Mouse (Mus musculus) thymus, postnatal 25 days (tissue): ENCODE data around the gene Rmi1.
A peak's percentile ranks its signal among the peaks of the same experiment; 100 is the strongest.
"Not testable (repeated sequence)": the region's sequence is repeated elsewhere in the genome, so short reads cannot be mapped to it uniquely, and the experiment has no call there.

ENCODE experiments used
- DNase-seq: peaks from one replicate; pipeline ENCODE4 v3.0.0; 2022

Rmi1 gene

DNA sequence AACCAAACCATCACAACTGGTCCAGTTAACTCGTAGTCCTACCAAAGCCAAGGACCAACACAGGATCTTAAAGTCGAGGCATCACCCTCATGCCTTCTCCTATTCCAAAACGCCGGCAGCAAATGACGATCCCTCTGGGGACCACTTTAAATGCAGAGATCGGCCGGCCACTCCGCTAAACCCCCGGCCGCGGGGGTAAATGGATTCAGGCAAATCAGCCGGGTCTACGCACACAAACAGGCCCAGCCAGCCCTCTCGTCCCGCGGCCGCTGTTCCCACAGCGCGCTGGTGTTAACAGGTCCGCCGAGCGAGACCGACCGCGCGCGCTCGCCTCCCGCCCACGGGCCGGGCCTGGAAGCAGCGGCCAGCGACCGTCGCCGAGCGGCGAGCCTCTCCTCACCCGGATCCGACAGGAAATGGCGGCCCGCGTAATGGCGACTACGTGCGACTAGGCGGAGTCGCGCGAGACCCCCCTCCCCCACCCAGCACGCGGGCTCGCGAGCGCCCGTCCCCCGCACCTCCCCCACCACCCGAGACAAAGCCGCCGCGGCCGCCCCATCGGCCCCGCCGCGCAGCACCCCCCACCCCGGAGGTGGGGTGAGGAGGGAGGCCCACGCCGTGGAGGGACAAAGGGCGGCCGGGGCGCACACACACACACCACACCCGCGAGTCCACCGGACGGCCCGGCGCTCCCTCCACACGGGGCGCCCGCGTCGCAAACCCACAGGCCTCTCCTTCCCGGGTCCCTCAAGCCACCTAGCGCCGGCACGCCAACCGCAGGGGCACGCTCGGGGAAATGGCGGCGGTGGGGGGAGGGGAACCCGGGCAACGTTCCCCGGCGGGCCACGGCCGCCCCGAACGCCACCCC lies 679 bp upstream of the Rmi1 start:
- peak; percentile 74 for DNase-seq

- DNase-seq: peak; percentile 89
These were observed 679 bp downstream of the Rmi1 start for GRCm38 (mm10) chr13:58402744-58403110.

GRCm38 (mm10) chr13:58403243-58403642 lies 1.2 kb downstream of the Rmi1 start, which contains the start of gene Hnrnpk:
Gene Hnrnpk (minus strand): TSS chr13:58403343.
- DNase-seq: not testable (repeated sequence)

DNA sequence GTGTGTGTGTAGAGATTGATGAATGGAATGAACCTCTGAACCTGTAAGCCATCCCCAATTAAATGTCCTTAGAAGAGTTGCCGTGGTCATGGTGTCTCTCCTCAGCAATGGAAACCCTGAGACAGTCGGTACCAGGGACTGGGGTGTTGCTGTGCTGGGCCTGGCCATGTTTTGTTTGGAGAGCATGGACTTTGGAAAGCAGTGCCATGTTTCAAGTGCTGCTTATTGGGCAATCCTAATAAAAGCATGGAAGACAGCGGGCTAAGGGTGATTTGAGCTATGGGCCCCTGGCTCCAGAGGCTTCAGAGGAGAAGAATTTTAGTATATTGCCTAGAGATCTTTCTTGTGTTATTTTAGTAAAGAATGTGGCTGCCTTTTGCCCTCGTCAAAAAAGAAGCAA lies 9.0 kb downstream of the Rmi1 start:
- DNase-seq: no peak

- DNase-seq: no peak
These were observed 13.3 kb downstream of the Rmi1 start for GRCm38 (mm10) chr13:58415374-58415773.

DNA sequence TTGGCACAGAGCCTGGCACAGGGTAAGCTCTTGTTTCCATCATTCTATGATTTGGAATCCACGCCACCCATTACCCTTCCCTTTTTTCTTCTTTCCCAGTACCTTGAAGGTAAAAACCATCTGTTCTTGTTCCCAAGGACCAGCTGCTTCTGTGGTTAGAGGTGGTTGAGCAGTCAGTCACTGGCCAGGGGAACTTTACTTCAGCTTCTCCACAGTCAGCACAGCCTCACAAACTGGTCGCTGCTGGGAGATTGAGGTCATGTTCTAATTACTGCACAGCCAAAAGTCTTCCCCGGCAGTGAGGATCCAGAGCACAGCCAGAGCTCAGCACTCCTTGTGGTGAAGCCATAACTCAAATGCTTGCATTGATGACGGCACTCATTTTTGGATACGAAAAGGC lies 13.8 kb downstream of the Rmi1 start:
- no peak for DNase-seq

DNA sequence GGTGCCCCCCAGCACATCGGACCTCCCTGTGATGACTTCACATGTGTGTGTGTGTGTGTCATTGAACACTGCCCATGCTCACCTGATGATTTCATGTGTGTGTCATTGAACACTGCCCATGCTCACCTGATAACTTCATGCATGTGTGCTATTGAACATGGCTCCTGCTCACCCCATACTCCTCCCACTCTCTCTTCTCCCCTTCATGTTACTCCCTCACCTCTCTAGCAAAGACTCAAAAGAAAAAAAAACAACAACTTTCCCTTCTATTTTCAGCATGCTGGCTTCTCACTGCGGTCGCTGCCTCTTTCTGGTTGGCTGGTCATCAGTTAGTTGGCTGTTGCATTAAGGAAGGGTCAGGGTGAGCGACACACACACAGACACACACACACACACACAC lies 16.6 kb downstream of the Rmi1 start:
- DNase-seq: no peak

DNA sequence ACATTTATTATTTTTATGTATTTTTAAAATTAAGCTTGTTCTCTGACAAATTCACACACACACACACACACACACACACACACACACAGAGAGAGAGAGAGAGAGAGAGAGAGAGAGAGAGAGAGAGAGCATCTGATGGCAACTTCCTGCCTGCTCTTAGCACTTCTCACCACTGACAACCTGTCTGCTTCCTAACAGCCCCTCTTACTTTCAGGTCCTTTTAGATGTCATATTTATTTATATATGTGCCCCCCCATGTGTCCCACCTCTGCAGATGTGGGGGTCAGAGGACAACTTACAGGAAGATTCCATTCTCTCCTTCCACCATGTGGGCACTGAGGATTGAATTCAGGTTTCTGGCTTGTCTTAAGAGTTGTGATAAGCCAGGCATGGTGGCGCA lies 17.2 kb downstream of the Rmi1 start:
- DNase-seq: no peak

- DNase-seq: no peak
These were observed 19.0 kb downstream of the Rmi1 start for GRCm38 (mm10) chr13:58421026-58421425.

GRCm38 (mm10) chr13:58422242-58422641 lies 20.2 kb downstream of the Rmi1 start:
- no peak for DNase-seq

- no peak for DNase-seq
These were observed 21.1 kb downstream of the Rmi1 start for GRCm38 (mm10) chr13:58423061-58423660.

DNA sequence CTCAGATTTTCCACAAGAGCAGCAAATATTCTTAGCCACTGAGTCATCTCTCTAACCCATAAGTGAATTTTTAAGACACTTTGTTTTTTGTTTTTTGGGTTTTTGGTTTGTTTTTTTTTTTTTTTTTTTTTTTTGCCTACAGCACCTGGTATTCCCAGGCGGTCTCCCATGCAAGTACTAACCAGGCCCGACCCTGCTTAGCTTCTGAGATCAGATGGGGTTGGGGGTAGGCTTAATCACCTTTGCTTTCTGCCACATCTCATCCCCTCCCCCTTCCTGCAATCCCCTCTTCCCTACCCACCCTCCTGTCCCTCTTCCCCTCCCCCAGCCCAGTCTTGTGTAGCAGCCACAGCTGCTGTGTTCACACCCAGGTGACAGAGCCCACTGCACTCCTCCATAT lies 37.7 kb downstream of the Rmi1 start:
- no peak for DNase-seq

DNA sequence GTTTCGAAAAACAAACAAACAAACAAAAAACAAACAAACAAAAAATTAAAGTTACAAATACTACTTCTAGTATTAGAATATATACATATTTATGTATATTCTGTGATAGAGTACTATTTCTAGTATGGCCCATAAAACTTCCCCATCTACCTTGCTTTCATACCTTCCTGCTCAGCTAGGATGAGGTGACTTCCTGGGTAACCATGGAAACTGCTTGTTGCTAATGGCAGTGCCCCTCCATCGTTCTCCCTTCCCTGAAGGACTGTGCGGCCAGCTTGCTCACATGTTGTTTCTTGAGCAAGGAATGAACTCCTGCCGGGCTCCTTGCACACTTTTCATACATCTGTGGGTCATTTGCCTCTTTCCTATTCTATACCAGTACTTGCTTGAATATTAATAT lies 41.3 kb downstream of the Rmi1 start:
- DNase-seq: no peak

DNA sequence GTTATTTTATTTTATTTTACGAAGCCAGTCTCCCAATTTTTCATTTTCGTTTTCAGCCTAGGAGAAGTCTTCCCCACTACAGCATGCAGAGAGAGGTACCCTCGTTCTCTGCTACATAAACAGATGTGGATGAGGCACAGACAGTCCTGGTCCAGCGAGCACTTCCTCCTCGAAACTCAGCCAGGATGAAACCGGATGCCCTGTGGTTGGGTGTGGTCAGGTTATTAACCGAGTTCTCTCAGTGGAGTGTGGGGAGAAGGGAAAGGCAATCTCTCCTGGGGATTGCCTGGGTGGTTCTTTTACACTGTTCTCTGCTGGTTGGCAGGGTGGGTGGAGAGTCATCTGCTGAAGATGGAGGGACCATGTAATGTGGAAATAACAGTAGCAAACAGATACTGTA lies 41.7 kb downstream of the Rmi1 start:
- DNase-seq: peak; percentile 7

GRCm38 (mm10) chr13:58446541-58446940 lies 44.5 kb downstream of the Rmi1 start:
- DNase-seq: no peak

DNA sequence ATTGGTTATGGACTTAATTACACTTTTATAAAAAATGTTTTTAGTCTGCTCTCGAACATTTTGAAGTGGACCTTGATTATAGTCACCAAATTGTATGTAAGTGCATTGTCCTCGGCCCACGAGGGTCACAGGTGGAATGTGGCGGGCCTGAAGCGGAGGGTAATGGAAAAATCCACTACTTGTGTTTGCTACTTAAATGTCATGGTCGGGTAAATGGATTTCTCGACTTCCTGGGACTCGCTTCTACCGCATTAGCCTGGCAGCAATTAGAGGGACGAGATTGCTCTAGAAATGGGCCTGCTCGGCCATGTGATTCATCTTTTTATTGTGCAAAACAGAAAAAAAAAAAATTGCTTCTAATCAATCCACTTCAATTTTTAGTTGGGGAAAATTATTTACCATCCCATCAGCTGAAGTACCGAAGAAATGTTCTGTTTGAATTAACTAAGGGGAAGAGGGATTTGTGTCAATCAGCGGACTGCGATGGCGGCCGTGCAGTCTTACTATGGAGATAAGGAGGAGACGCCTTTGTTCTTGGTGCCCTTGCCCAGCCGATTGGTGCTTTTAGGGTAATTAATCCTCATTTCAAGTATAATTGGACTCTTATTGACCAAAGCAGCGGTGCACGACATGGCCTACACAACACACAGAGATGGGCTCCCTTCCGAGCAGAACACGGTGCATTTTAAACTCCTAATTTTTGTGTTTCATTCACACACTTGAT lies 48.6 kb downstream of the Rmi1 start:
- DNase-seq: no peak

DNA sequence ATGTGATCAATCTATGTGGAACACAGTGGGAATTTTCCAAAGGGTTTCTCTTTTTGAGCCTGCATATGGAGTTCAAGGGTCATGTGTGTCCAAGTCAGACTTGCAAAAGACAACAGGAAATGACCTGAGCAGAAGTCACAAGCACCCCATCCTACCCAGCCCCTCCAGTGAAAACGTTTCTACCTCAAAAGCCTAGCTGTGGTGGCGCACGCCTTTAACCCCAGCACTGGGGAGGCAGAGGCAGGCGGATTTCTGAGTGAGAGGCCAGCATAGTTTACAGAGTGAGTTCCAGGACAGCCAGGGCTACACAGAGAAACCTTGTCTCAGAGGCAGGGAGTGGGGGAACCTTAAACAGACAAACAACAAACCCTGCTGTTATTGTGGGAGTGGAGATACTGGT lies 50.2 kb downstream of the Rmi1 start:
- DNase-seq: no peak

DNA sequence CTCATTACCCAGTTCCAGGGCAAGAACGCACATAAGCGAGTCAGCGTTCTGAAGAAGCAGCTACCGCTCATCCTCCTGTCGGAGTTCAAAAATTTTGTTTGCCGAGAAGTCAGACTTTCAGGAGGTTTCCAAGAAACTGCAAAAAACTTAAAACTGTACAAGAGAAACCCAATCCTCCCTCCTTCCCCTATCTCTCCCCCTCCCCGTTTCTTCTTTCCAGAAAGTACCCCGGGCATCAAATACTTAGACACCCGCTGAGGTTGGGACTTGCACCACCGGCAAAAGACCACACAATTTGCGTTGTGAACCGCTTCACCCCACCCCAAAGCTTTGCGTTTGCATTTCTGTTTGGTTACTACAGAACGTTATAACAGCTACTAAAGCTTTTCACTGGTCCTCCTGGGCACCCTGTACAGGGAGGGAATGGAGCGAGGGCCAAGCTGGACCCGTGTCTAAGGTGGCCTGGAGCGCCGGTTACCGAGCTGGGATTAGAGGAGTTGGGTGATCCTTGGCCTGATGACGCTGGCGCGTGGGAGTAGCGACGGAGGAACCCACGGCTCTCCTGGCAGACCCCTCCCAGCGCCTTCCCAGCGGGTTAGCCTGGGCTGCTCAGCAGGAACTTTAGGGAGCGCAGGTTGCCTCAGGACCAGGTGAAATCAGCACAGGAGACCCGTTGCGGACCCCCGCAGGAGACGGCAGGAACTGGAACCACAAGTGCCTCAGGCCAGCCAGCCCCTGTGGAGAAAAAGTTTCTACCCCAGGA lies 50.8 kb downstream of the Rmi1 start:
- no peak for DNase-seq

GRCm38 (mm10) chr13:58453541-58453940 lies 51.5 kb downstream of the Rmi1 start:
- DNase-seq: no peak

DNA sequence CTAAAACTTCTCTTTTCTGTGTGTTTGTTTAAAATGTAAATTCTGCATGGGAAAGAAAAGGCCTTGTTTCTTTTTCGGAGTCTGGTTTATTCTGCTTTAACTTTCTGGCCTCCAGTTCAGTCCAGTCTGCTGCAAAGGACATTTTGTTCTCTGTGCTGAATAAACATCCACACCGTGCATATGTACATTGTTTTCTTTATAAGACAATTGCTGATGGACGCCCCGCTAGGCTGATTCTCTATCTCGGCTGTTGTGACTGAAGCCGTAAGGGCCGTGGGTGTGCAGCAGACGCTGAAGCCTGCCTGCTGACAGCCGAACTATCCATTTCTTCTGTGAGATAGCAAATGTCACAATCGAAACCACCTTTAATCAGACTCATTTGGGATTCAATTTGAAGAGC lies 54.5 kb downstream of the Rmi1 start:
- no peak for DNase-seq

DNA sequence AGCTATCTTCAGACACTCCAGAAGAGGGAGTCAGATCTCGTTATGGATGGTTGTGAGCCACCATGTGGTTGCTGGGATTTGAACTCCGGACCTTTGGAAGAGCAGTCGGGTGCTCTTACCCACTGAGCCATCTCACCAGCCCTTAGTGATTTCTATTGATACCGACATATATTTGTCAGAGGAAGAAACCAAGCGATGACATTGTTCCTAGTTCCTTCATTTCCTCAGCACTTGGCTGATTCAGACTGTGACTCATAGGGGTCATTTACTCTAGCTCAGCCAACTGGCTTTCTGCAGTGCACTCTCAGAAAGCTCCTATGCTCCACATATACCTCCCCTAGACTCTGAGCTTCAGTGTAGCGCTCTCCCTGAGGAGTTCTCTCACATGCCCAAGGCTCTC lies 56.8 kb downstream of the Rmi1 start:
- not testable (repeated sequence) for DNase-seq
